Mouse (Mus musculus) forebrain, embryonic 10.5 days (tissue): Measurements from ENCODE around the gene Exph5. TPM values are rescaled to one million over a fixed set of nuclear protein-coding genes. Genes with fewer than 3 reads are reported as not detected.

Source experiments
- DNase-seq: peaks from one replicate; pipeline ENCODE4 v3.0.0-alpha.2; 2017; ENCODE audit warnings: low spot score; ENCODE audit errors: extremely low spot score
- H3K27ac ChIP-seq: fragments of 300-500 bp; sonication (generic); 2 replicates; pipeline ENCODE4 v1.5.1; 2016; ENCODE audit warnings: mild to moderate bottlenecking
- H3K27me3 ChIP-seq: fragments of 300-500 bp; sonication (generic); 2 replicates; pipeline ENCODE4 v1.6.1; 2016; ENCODE audit warnings: mild to moderate bottlenecking; ENCODE audit not compliant: poor library complexity, severe bottlenecking
- H3K36me3 ChIP-seq: fragments of 300-500 bp; sonication (generic); replicated peaks from 2 replicates; pipeline ENCODE4 v1.6.1; 2016; ENCODE audit warnings: mild to moderate bottlenecking, moderate library complexity
- H3K4me1 ChIP-seq: fragments of 300-500 bp; sonication (generic); 2 replicates; pipeline ENCODE4 v1.6.1; 2016
- H3K4me3 ChIP-seq: fragments of 300-500 bp; sonication (generic); 2 replicates; pipeline ENCODE4 v1.5.1; 2016; ENCODE audit warnings: mild to moderate bottlenecking, moderate library complexity
- H3K9me3 ChIP-seq: fragments of 300-500 bp; sonication (generic); 2 replicates; pipeline ENCODE4 v1.6.1; 2016; ENCODE audit warnings: mild to moderate bottlenecking, moderate library complexity
- WGBS: fragments of 180-500 bp; shearing (Covaris S2); methylation state at CpG from one replicate; pipeline ENCODE4 v1.1.7; 2016; 5-methylcytosine and 5-hydroxymethylcytosine counted together
- polyA plus RNA-seq: library from polyadenylated mRNA; unstranded; fragments of >200 nt; fragmentation: Nextera tagmentation; extraction: Ambion mirVana; gene quantifications from 2 replicates; pipeline ENCODE4 v1.2.1, GENCODE M21; 2016

Gene Exph5
- polyA plus RNA-seq, 1 experiment from 2014 or later, result 0.66 TPM

DNA sequence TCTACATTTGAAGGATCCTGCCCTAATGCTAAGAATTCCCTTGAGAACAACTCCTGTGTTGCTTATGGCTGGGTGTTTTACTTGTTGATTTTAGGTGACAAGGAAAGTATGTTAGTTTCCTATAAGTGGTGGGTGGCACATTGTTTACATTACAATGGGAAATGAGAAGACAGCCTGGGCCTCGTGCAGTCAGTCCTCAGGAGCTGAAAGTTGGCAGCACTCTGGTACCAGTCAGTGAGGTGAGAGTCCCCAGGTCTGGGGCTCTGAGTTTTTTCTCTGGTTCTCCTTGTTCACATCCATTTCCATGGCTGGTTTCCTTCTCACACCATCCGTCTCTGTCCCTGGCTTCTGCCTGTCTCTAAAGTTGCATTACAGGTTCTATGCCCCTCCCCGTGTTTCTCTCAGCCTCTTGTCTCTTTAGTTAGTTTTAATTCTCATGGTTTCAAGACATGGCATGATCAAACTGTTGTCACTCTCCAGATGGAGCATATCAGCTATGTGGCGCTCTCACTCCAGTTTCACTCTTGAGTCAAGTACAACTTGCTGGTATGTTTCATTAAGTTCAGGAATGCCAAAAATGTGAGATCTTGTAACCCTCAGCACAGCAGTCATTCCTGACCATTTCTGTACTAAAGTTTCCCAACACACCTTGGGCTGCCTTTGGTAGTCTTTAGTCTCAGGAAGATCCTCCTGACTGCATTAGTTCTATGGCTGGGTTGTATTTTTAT lies 24.1 kb downstream of the Exph5 start:
- peaks cover 24% of the 10 kb centered on the region for H3K4me1 ChIP-seq
- no peak overlapping the region for H3K4me3 ChIP-seq
- 0 out of 2 replicates have a peak, but pooled peaks cover 4% of the 10 kb centered on the region for H3K27me3 ChIP-seq
- peak overlapping the region; percentile 9; the same call in 1 of the 2 replicates for H3K27ac ChIP-seq
- 66% methylated on average over 4 of the region's 4 CpGs for WGBS
- no peaks in the 10 kb centered on the region for H3K9me3 ChIP-seq
- no peaks in the 10 kb centered on the region for H3K36me3 ChIP-seq
- peak; percentile 13 for DNase-seq

DNA sequence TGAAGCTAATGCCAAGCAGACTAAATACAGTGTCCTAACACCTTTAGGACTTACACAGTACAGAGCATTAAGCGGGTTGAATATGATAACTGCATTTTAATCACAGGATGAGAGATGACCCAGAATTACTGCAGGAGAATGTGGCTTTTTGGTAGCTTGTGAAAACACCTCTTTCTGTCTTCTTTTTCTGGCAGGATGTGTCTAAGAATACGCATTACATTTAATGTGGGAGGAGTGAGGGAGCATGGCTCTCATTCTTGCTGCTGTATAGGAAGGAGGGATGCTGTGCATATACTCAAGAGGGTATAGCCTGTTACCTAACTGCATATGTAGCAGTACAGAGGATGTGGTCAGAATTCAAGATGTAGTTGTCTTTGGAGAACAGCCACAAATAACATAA lies 26.7 kb downstream of the Exph5 start:
- peaks cover 25% of the 10 kb centered on the region for H3K4me1 ChIP-seq
- H3K9me3 ChIP-seq, result peaks cover 11% of the 10 kb centered on the region; the same call in 1 of the 2 replicates
- DNase-seq, result peak; percentile 2
- no peak overlapping the region for H3K4me3 ChIP-seq
- 85% methylated on average over 2 of the region's 2 CpGs for WGBS
- 0 out of 2 replicates have a peak, but pooled peaks cover 4% of the 10 kb centered on the region for H3K27me3 ChIP-seq
- no peak overlapping the region for H3K27ac ChIP-seq
- no peaks in the 10 kb centered on the region for H3K36me3 ChIP-seq

DNA sequence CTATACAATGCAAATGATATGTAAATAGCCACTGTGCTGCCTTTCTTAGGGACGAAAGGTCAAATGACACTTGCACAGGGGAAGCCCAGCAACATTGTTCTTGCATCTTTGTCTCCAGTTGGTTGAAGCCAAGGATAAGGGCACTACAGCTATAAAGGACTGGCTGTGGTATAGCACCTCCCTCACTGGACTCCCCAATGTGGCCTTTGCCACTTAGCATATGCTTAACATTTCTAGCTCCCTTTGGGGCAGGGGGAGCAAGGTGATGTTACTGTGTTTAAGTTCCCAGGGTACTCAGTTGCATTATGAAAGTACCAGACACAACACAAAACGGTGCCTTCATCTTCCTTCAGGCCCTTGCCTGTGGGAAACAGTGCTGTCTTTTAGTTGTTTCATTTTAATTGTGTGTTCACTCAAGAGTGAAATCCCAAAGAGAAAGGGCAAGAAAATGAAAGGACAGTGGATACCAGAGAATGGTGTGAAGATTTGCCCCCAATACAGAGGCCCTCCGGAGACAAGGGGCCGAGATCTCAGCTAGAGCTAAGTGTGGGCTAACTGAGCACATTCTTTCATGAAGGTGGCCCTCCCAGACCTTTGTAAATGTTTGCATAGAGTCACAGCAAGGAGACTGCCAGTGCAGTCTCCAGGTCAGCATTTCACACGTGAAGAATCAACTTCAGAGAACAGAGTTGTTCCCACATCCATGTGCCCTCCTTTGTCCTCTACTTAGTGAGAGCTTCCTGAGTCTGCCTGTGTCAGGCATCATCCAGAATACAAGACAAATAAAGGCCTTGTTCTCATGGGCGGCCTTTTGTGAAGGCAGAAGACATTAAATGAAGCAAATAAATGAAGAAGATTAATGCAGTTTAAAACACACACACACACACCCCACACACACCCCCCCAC lies 28.1 kb downstream of the Exph5 start:
- WGBS, result 30% methylated on average over 6 of the region's 6 CpGs
- Histone ChIP-seq H3K27ac (peak overlapping the region; percentile 56; the same call in 1 of the 2 replicates), H3K4me3 (no peak overlapping the region), H3K9me3 (peaks cover 11% of the 10 kb centered on the region; the same call in 1 of the 2 replicates), H3K36me3 (no peaks in the 10 kb centered on the region), H3K27me3 (0 out of 2 replicates have a peak, but pooled peaks cover 4% of the 10 kb centered on the region), H3K4me1 (peaks cover 25% of the 10 kb centered on the region)
- peak; percentile 16 for DNase-seq

DNA sequence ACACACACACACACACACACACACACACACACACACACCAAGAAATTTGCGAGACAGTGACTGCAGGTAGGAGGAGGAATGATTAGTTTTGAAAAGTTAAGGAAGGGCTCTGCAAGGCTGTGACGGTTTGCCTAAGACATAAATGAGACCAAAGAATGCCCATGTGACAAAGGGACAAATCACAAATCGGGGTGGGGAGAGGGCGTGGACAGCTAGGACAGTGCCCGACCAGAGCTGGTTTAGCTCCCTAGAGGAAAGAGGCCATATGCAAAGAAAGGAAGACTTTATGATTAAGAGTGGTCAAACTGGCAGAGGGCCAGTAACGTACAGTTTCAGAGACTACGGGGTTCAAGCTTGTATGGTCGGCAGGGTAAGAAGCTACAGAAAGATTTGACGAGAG lies 28.8 kb downstream of the Exph5 start:
- no peak overlapping the region for H3K4me3 ChIP-seq
- 75% methylated on average over 9 of the region's 9 CpGs for WGBS
- peaks cover 11% of the 10 kb centered on the region; the same call in 1 of the 2 replicates for H3K9me3 ChIP-seq
- 0 out of 2 replicates have a peak, but pooled peaks cover 4% of the 10 kb centered on the region for H3K27me3 ChIP-seq
- peak overlapping the region; percentile 56; the same call in 1 of the 2 replicates for H3K27ac ChIP-seq
- no peaks in the 10 kb centered on the region for H3K36me3 ChIP-seq
- peaks cover 25% of the 10 kb centered on the region for H3K4me1 ChIP-seq
- peak; percentile 13 for DNase-seq

DNA sequence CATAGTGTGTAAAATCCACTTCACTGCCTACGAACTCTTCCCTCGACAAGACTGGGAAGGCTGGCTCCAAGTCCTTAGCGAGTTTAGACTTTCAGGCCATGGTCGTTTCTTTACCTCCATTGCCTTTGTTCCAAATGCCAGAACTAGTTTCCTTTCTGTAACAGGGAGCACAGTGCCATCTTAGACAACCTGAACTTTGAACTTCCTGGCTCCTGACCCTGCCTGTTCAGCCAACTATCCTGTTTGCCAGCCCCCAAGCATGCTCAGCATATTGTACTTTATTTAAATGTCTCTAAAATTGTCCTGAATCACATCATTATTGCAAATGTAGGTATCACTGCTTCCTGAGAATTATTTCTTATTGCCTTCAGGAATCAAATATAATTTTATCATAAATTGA lies 32.0 kb downstream of the Exph5 start:
- Histone ChIP-seq H3K27ac (no peak overlapping the region), H3K36me3 (no peaks in the 10 kb centered on the region), H3K4me3 (no peak overlapping the region), H3K4me1 (peaks cover 21% of the 10 kb centered on the region), H3K9me3 (peaks cover 11% of the 10 kb centered on the region; the same call in 1 of the 2 replicates), H3K27me3 (no peaks in the 10 kb centered on the region)
- 82% methylated on average over 4 of the region's 4 CpGs for WGBS
- peak; percentile 7 for DNase-seq

DNA sequence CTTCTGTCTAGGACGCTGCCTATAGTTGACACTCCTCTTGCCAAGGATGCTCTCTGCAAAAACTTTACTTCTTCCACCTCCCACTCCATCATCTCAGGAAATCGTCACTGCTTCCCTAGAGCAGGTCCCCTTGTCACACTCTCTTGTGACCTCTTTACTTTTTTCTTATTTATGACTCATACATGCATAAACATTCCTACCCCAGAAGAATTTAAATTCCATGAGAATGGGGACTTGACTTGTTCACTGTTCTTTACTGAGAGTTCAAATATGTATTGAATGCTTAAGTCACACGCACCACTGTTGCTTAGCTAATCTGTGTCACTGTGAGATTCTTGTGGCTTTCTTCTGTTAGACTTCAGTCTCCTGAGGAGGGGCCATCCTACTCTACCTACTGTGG lies 33.7 kb downstream of the Exph5 start:
- peaks cover 11% of the 10 kb centered on the region; the same call in 1 of the 2 replicates for H3K9me3 ChIP-seq
- H3K4me3 ChIP-seq, result no peak overlapping the region
- peaks cover 5% of the 10 kb centered on the region for H3K27me3 ChIP-seq
- H3K4me1 ChIP-seq, result peaks cover 5% of the 10 kb centered on the region
- 88% methylated on average over 3 of the region's 3 CpGs for WGBS
- no peaks in the 10 kb centered on the region for H3K36me3 ChIP-seq
- DNase-seq, result peak; percentile 1
- H3K27ac ChIP-seq, result no peak overlapping the region

DNA sequence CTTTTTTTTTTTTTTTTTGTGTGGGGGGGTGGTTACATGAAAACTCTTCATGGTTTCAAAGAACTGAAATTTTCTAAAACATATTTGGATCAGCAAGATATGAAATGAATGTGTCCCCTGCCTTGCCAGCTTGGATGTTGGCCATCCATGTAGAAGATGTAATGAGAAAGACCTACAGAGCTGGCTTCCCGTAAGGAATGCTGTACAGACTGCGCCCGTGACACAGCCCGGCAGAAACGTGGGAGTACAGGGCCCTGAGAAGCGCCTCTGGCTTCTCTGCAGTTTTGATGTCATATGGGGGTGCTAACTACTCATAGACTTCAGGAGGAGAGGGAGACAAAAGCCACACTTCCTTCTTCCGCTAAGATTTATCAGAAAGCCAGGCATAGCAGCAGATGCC lies 38.1 kb downstream of the Exph5 start:
- Histone ChIP-seq H3K9me3 (no peaks in the 10 kb centered on the region), H3K4me1 (peaks cover 7% of the 10 kb centered on the region), H3K4me3 (no peak overlapping the region), H3K27ac (no peak overlapping the region), H3K27me3 (peaks cover 30% of the 10 kb centered on the region), H3K36me3 (no peaks in the 10 kb centered on the region)
- no peak for DNase-seq
- WGBS, result 86% methylated on average over 7 of the region's 7 CpGs

DNA sequence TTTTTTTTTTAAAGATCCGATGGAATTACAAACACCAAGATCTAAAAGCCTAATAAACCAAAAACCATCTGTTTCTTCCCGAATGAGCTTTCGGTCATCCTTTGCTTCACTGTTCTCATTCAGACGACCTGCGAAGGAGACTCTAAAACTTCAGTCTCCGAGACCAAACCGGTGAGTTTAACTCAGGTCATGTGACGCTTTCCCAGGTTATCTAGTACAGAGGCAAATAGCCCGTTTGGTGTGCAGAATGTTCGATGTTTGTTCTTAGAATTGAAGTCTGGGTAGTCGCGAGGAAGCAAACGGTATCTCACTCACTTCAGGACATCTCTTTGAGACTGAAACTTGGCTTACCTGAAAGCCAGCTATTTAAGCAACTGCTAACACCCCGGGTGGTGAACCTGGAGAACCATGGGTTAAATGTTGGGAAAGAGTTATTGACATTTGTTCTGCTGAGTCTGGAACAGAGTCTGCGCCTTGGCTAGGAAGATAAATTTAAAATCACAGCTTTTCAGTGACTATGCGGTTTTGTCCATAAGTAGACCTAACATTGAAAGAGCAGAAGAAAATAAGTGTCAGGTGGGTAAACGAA lies 39.0 kb downstream of the Exph5 start:
- Histone ChIP-seq H3K27ac (no peak overlapping the region), H3K4me3 (peak overlapping the region; percentile 47; the same call in 1 of the 2 replicates), H3K9me3 (no peaks in the 10 kb centered on the region), H3K27me3 (peaks cover 30% of the 10 kb centered on the region), H3K36me3 (no peaks in the 10 kb centered on the region), H3K4me1 (peaks cover 7% of the 10 kb centered on the region)
- DNase-seq, result no peak
- 59% methylated on average over 17 of the region's 17 CpGs for WGBS

DNA sequence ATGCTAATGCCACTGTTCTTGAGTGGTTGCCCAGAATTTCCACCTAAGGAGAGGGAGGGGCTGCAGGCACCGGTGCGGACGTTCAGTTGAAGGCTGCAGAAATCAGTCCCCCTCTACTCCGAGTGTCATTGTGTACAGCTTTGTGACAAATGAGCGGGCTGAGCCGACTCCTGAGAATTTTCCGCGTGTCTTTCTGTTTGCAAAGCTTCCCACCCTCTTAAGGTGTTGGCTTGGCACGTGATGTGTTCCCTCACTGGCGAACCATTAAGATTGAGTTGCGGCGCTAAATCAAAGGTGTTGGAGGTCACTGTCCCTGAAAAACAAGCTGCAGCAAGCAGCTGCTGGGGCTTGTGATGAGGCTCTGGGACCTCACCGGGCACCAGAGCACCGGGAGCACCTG lies 39.5 kb downstream of the Exph5 start:
- Histone ChIP-seq H3K4me3 (peak overlapping the region; percentile 47), H3K9me3 (no peaks in the 10 kb centered on the region), H3K36me3 (no peaks in the 10 kb centered on the region), H3K27me3 (peaks cover 30% of the 10 kb centered on the region), H3K27ac (no peak overlapping the region), H3K4me1 (peaks cover 7% of the 10 kb centered on the region)
- no peak for DNase-seq
- WGBS, result 20% methylated on average over 14 of the region's 14 CpGs

DNA sequence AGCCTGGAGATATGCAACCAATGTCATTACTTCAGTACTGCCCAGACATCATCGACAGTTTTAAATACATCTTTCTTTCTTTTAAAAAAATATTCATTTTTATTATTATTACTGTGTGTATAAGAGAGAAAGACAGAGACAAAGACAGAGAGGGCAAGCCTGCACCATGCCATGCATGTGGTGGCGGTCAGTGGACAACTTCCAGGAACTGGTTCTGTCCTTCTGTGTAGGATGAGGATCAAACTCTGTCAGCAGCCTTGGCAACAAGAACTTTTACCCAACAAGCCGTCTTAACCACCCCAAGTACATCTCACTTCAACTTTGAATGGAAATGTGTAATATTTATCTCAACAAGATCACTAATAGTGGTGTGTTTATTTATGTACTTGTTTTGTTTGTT lies 40.5 kb downstream of the Exph5 start:
- no peak for DNase-seq
- peaks cover 7% of the 10 kb centered on the region for H3K4me1 ChIP-seq
- H3K4me3 ChIP-seq, result no peak overlapping the region
- WGBS, result 88% methylated on average over 3 of the region's 3 CpGs
- peaks cover 30% of the 10 kb centered on the region for H3K27me3 ChIP-seq
- no peaks in the 10 kb centered on the region for H3K36me3 ChIP-seq
- H3K27ac ChIP-seq, result no peak overlapping the region
- H3K9me3 ChIP-seq, result no peaks in the 10 kb centered on the region

DNA sequence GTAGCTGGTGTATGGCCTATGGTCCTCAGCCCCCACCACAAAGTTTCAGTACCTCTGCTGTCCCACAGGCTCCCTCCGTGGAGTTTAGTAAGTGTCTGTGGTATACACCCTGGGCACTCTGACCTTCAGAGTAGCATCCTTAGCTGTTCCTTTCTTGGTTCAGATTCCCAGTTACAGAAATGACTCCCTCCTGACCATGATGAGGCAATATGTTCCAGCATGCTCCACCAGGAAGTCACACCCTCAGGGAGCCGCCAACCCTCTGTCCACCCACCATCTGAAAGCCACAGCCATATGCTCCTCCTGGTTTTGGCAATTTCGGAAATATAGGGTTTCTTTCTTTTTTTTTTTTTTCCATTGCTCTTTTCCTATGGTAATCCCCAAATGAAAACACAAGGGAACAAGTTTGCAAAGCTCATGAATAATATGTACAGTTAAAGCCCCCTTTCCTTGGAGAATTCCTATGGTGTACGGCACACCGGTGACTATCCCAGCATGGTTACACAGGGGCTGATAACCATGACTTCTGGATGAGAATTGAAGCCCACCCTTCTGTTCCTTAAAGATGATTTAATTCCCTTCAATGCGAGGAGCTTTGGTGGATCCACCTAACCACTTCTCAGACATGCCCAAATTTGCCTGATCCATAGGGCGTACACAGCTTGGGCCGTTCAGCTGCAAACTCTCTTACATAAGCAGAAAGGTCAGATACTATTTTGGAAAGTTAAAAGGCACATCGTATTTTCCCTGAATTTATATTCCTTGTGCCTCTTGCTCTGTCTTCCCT lies 43.4 kb downstream of the Exph5 start:
- Histone ChIP-seq H3K27me3 (peaks cover 27% of the 10 kb centered on the region), H3K4me1 (peaks cover 7% of the 10 kb centered on the region), H3K9me3 (no peaks in the 10 kb centered on the region), H3K27ac (no peak overlapping the region), H3K36me3 (no peaks in the 10 kb centered on the region), H3K4me3 (no peak overlapping the region)
- 91% methylated on average over 9 of the region's 9 CpGs for WGBS
- DNase-seq, result no peak

DNA sequence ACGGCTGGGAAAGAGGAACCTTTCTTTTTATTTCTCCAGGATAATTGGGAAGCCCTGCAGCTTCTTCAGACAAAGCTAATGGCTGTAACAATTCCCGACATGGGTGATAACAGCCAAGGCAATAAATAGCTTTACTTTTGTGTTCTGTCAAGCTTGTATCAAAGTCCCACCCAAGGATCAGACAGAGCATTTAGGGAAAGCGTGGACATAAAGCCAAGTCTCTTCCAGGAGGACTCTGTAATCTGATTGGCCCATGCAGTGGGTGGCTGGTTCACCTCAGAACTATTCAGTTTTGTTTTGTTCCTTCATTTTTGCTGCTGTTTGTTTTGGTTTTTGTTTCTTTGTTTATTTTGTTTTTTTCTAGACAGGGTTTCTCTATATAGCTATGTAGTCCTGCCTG lies 44.3 kb downstream of the Exph5 start:
- Histone ChIP-seq H3K4me1 (peaks cover 5% of the 10 kb centered on the region), H3K27me3 (peaks cover 20% of the 10 kb centered on the region), H3K9me3 (no peaks in the 10 kb centered on the region), H3K27ac (no peak overlapping the region), H3K36me3 (no peaks in the 10 kb centered on the region), H3K4me3 (no peak overlapping the region)
- WGBS, result 76% methylated on average over 3 of the region's 3 CpGs
- DNase-seq, result no peak
